Mouse (Mus musculus) myocyte (in vitro differentiated cells): ENCODE data around the gene Zfyve27.

Source experiments
- E2F4 ChIP-seq: IDR thresholded peaks from one replicate; pipeline ENCODE4 v1.6.1; 2011; ENCODE audit warnings: mild to moderate bottlenecking, control low read depth, moderate library complexity; ENCODE audit not compliant: insufficient read depth
- MYOG ChIP-seq, 3 experiments: IDR thresholded peaks; one replicate each; pipeline ENCODE4 v1.6.1; 2011; ENCODE audit warnings: control low read depth in 2 of 3, low read depth in 2 of 3, mild to moderate bottlenecking in 2 of 3; ENCODE audit not compliant: insufficient read length in 2 of 3, control insufficient read depth in 1 of 3, insufficient read depth in 1 of 3
- POLR2A ChIP-seq: IDR thresholded peaks from one replicate; pipeline ENCODE4 v1.6.1; 2011; ENCODE audit warnings: low read depth, mild to moderate bottlenecking, control low read depth, moderate library complexity; ENCODE audit not compliant: insufficient read length
- POLR2AphosphoS2 ChIP-seq: IDR thresholded peaks from one replicate; pipeline ENCODE4 v1.6.1; 2011; ENCODE audit warnings: low read depth, control low read depth; ENCODE audit not compliant: insufficient read length
- TCF12 ChIP-seq: IDR thresholded peaks from one replicate; pipeline ENCODE4 v1.6.1; 2011; ENCODE audit warnings: mild to moderate bottlenecking, control low read depth; ENCODE audit not compliant: poor library complexity, insufficient read depth, severe bottlenecking
- USF1 ChIP-seq: IDR thresholded peaks from one replicate; pipeline ENCODE4 v1.6.1; 2011; ENCODE audit warnings: low read depth, mild to moderate bottlenecking, control low read depth, moderate library complexity

DNA sequence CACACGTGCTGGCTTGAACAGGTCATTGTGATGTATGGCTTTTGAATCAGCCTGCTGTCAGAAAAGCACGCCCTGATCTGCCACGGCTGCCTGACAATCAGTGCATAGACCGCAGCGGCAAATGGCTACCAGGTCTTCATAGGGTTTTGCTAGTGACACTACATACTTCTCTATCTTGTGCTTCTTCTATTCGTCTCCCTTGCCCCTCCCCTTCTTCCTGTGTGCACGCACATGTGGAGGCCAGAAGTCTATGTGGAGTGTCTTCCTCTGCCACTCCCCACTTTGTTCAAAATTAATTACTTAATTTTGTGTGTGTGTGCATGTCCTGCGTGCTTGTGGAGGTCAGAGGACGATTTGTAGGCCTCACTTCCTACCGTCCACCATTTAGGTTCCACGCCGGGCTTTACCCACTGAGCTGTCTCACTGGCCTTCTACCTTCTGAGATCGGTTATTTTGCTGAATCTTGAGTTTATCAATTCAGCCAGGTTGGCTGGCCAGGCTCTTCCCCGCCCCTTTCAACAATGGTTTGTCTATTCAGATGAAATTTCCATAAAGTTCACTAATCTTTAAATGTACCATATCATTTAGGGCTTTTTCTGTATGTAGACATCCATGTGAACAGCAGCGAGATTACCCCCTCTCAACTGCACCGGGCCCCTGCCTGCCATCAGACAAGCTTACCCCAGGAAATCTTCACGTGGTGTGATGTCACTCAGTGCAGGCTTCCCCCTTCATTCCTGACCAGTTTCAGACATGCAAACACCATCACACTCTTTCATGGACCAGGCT lies 65.9 kb downstream of the Zfyve27 start:
- TF ChIP-seq TCF12 (no peak), USF1 (no peak), POLR2A (no peak), POLR2AphosphoS2 (no peak), E2F4 (no peak), MYOG (IDR thresholded peaks at IDR 0.05; ENCODE audit: control insufficient read depth in 1 of 3, insufficient read depth in 1 of 3, insufficient read length in 2 of 3, low read depth in 2 of 3) (no peak)
